Comparison of ENCODE assay signal across 9 mouse cellular contexts in genomic region chr11:101813259-101813658, GRCm38 (mm10). TPM values are rescaled to one million over a fixed set of nuclear protein-coding genes. Genes with fewer than 3 reads are reported as not detected.
DNase-seq lines count a peak whose midpoint lies in the region; ATAC-seq and TF ChIP-seq lines count a peak whose summit lies in the region.
"Had no signal": no experiment of that assay in that cellular context is flagged by ENCODE, and none has a peak within 500 bp of the region (broad histone marks: within the 10 kb centered on the region; RNA-seq: fewer than 3 reads in every experiment).

No protein-coding gene starts in this region.

- under 1% methylated on average over 7 of the region's 7 CpGs for WGBS in intestine, embryonic 14.5 days
- 2% methylated on average over 7 of the region's 7 CpGs for WGBS in intestine, embryonic 15.5 days
- 1% methylated on average over 7 of the region's 7 CpGs for WGBS in limb, embryonic 13.5 days
- 2% methylated on average over 7 of the region's 7 CpGs for WGBS in olfactory bulb, adult 2 months
- WGBS in thymus, adult 2 months: 7% methylated on average over 7 of the region's 7 CpGs

- H3K27ac ChIP-seq in intestine, embryonic 14.5 days (ENCODE audit: low read depth): no peak overlapping the region
- H3K27ac ChIP-seq in intestine, embryonic 15.5 days: no peak overlapping the region
- no peak overlapping the region for H3K27ac ChIP-seq in limb, embryonic 13.5 days
- H3K27ac ChIP-seq in olfactory bulb, adult 2 months (ENCODE audit: insufficient read depth, low read depth, low read length): no peak overlapping the region
- H3K27ac ChIP-seq in thymus, adult 2 months (ENCODE audit: control insufficient read depth, insufficient read depth, low read length): no peak overlapping the region
- H3K27ac ChIP-seq: embryonic facial prominence, embryonic 13.5 days had no signal

- peaks cover 17% of the 10 kb centered on the region for H3K4me1 ChIP-seq in intestine, embryonic 14.5 days (replicated peaks; ENCODE audit: control insufficient read depth, insufficient read depth, low read length)
- H3K4me1 ChIP-seq in intestine, embryonic 15.5 days (replicated peaks): peaks cover 22% of the 10 kb centered on the region
- H3K4me1 ChIP-seq in limb, embryonic 13.5 days: peaks cover 39% of the 10 kb centered on the region
- peaks cover 7% of the 10 kb centered on the region for H3K4me1 ChIP-seq in olfactory bulb, adult 2 months (ENCODE audit: control insufficient read depth, insufficient read depth, low read length)
- no peaks in the 10 kb centered on the region for H3K4me1 ChIP-seq in thymus, adult 2 months (replicated peaks; ENCODE audit: control insufficient read depth, insufficient read depth, low read length)

- H3K36me3 ChIP-seq in intestine, embryonic 14.5 days (ENCODE audit: control insufficient read depth, insufficient read depth, low read length): no peaks in the 10 kb centered on the region
- no peaks in the 10 kb centered on the region for H3K36me3 ChIP-seq in intestine, embryonic 15.5 days
- no peaks in the 10 kb centered on the region for H3K36me3 ChIP-seq in limb, embryonic 13.5 days
- no peaks in the 10 kb centered on the region for H3K36me3 ChIP-seq in thymus, adult 2 months (ENCODE audit: control insufficient read depth, insufficient read depth, low read length)
- H3K36me3 ChIP-seq: embryonic facial prominence, embryonic 13.5 days had no signal

- H3K4me2 ChIP-seq in intestine, embryonic 14.5 days (ENCODE audit: low read length): no peak overlapping the region
- H3K4me2 ChIP-seq in intestine, embryonic 15.5 days (replicated peaks): no peak overlapping the region
- H3K4me2 ChIP-seq in limb, embryonic 13.5 days (replicated peaks): 0 out of 2 replicates have a peak overlapping the region, but pooled peaks have one; percentile 3

- no peak overlapping the region for H3K9ac ChIP-seq in intestine, embryonic 14.5 days (ENCODE audit: low read length)
- no peak overlapping the region for H3K9ac ChIP-seq in intestine, embryonic 15.5 days
- H3K9ac ChIP-seq in limb, embryonic 13.5 days: no peak overlapping the region
- H3K9ac ChIP-seq: embryonic facial prominence, embryonic 13.5 days had no signal

- no peak for ATAC-seq in intestine, embryonic 14.5 days (replicated peaks; ENCODE audit: low FRiP score, low TSS enrichment, low read depth)
- ATAC-seq in intestine, embryonic 15.5 days: no peak
- ATAC-seq in limb, embryonic 13.5 days (ENCODE audit: low FRiP score, low read depth): 0 out of 2 replicates have a peak, but pooled peaks have one; percentile 43

- DNase-seq in intestine, embryonic 14.5 days (ENCODE audit: low spot score): peak; percentile 91
- DNase-seq in c-Kit-positive CD71-positive TER-119-negative erythroid progenitor cells, embryonic 14.5 days (ENCODE audit: low read depth): peak; percentile 47
- peak; percentile 70 to 87 for DNase-seq in frontal cortex, postnatal 14 days (ENCODE audit: low spot score in 2 of 2)
- peak; percentile 78 for DNase-seq in kidney, adult 9 months
- peak; percentile 72 for DNase-seq in thymus, adult 2 months

- no peaks in the 10 kb centered on the region for H3K9me3 ChIP-seq in intestine, embryonic 14.5 days (ENCODE audit: control insufficient read depth, low read length)
- H3K9me3 ChIP-seq in intestine, embryonic 15.5 days: no peaks in the 10 kb centered on the region
- peaks cover 3% of the 10 kb centered on the region; the same call in 1 of the 2 replicates for H3K9me3 ChIP-seq in limb, embryonic 13.5 days
- H3K9me3 ChIP-seq: embryonic facial prominence, embryonic 13.5 days had no signal

- no peak for TF ChIP-seq POLR2A in olfactory bulb, adult 2 months (IDR thresholded peaks at IDR 0.05; ENCODE audit: insufficient read depth, low read depth, low read length)
- TF ChIP-seq POLR2A in thymus, adult 2 months (IDR thresholded peaks at IDR 0.05; ENCODE audit: control insufficient read depth, extremely low read depth, insufficient read depth, low read length, poor library complexity): no peak

- no peaks in the 10 kb centered on the region for H3K27me3 ChIP-seq in intestine, embryonic 14.5 days (replicated peaks; ENCODE audit: control insufficient read depth, insufficient read depth, low read length)
- 0 out of 2 replicates have a peak, but pooled peaks cover 3% of the 10 kb centered on the region for H3K27me3 ChIP-seq in intestine, embryonic 15.5 days (replicated peaks)
- H3K27me3 ChIP-seq in limb, embryonic 13.5 days: peaks cover 25% of the 10 kb centered on the region
- no peaks in the 10 kb centered on the region for H3K27me3 ChIP-seq in thymus, adult 2 months (ENCODE audit: control insufficient read depth, insufficient read depth, low read length)

- no peak overlapping the region for H3K4me3 ChIP-seq in intestine, embryonic 14.5 days (ENCODE audit: low read depth, low read length)
- no peak overlapping the region for H3K4me3 ChIP-seq in intestine, embryonic 15.5 days (replicated peaks)
- H3K4me3 ChIP-seq in limb, embryonic 13.5 days: no peak overlapping the region
- H3K4me3 ChIP-seq in olfactory bulb, adult 2 months (ENCODE audit: insufficient read depth, low read depth, low read length): no peak overlapping the region
- no peak overlapping the region for H3K4me3 ChIP-seq in thymus, adult 2 months (ENCODE audit: control insufficient read depth, insufficient read depth, low read length)

- TF ChIP-seq CTCF in olfactory bulb, adult 2 months (IDR thresholded peaks at IDR 0.05; ENCODE audit: insufficient read depth, low read depth, low read length): peak; percentile 90
- TF ChIP-seq CTCF in thymus, adult 2 months (IDR thresholded peaks at IDR 0.05; ENCODE audit: borderline replicate concordance, control insufficient read depth, extremely low read depth, insufficient read depth, low read length, poor library complexity): peak; percentile 90

RNA-seq across cellular contexts. Expression of gene Etv4, which starts 28.1 kb away (rescaled TPM):
- 5.5 and 6.2 TPM in 2 replicates for polyA plus RNA-seq in intestine, embryonic 14.5 days (2014; fragmentation: Nextera tagmentation; extraction: Ambion mirVana)
- polyA plus RNA-seq in intestine, embryonic 15.5 days (2015; fragmentation: Nextera tagmentation; extraction: Ambion mirVana): 4.1 and 5.4 TPM in 2 replicates
- 15.6 and 17.9 TPM in 2 replicates for polyA plus RNA-seq in limb, embryonic 13.5 days (2015; fragmentation: Nextera tagmentation; extraction: Ambion mirVana)
- polyA plus RNA-seq in olfactory bulb, adult 2 months (2012; ENCODE audit: insufficient read depth, insufficient read length, low replicate concordance, missing spikeins): not detected in 2 replicates
- polyA plus RNA-seq in thymus, adult 2 months (2012; rRNA removed): 1.5 and 1.9 TPM in 2 replicates
